In the genomic region with DNA sequence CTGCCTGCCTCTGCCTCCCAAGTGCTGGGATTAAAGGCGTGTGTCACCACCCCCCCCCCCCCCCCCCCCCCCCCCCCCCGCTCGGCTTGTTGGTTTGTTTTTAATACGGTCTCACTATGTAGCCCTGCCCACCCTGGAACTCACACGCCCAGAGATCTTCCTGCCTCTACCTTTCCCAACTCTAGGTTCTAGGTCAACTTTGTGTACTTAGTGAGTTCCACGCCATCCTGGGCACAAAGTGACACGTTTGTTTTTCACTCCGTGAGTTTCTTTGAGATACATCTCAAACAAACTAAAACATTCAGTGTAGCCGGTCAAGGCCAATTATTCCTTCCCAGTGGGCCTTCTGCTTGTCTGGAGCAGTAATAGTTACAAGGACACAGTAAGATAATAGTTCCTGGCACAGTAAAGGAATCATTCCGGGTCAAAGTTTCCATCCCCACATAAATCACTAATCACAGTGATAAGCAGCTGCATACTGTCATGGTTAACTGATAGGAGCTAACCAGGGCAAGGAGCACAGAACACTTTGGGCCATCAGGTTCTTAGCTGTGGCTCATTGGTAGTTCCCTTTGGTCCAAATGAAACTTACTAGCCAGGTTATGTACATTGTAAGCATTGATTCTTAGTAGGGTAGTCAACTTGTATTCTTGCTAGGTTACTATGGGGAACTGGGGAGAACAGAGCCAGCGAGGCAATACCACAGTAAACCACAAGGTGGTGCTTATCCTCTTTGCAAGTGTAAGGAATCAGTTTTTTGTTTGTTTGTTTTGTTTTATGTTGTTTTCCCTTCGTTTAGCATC, we compare ENCODE assay signal across 7 mouse cellular contexts. TPM values are rescaled to one million over a fixed set of nuclear protein-coding genes. Genes with fewer than 3 reads are reported as not detected.
DNase-seq lines count a peak whose midpoint lies in the region; ATAC-seq and TF ChIP-seq lines count a peak whose summit lies in the region.

No protein-coding gene starts in this region.

- DNase-seq in ES-CJ7 (ENCODE audit: low read depth, low spot score), result peak; percentile 93
- DNase-seq in heart, postnatal 36 days, result peak; percentile 59 to 75
- DNase-seq in layer of hippocampus, adult 9-11 months, result peak; percentile 50
- peak; percentile 89 for DNase-seq in right cerebral cortex, postnatal 4 days

- intact Hi-C loops in heart, postnatal 36 days (cut with DNase I), result loop anchor here (2.0 kb wide), 1 partner anchor 269 kb away; no protein-coding TSS in a partner anchor

- no peaks in the 10 kb centered on the region for H3K4me1 ChIP-seq in cortical plate, adult 2 months (ENCODE audit: control insufficient read depth, insufficient read depth, low read length)

- peak; percentile 72 for ATAC-seq in activated CD4-positive, CD25-positive, alpha-beta regulatory T cell, adult 4 months
- ATAC-seq in megakaryocyte progenitor cell, adult 5-6 weeks (replicated peaks; ENCODE audit: poor library complexity), result peak; percentile 86

- no peak overlapping the region for H3K27ac ChIP-seq in cortical plate, adult 2 months (ENCODE audit: insufficient read depth, low read length)

- TF ChIP-seq POLR2A in cortical plate, adult 2 months (IDR thresholded peaks at IDR 0.05; ENCODE audit: extremely low read depth, insufficient read depth, low read length), result no peak

- TF ChIP-seq CTCF in cortical plate, adult 2 months (IDR thresholded peaks at IDR 0.05; ENCODE audit: extremely low read depth, insufficient read depth, low read length), result peak; percentile 73

- no peak overlapping the region for H3K4me3 ChIP-seq in cortical plate, adult 2 months (ENCODE audit: insufficient read depth, low read length)

RNA-seq across cellular contexts. Expression of gene Slc18b1, which starts 15.1 kb away (rescaled TPM):
- polyA plus RNA-seq in activated CD4-positive, CD25-positive, alpha-beta regulatory T cell, adult 4 months (2017; shearing (Covaris generic)), result under 1 TPM in 1 of 2 experiments, not detected in 1; 0.25 TPM
- 19.3 and 21.4 TPM in 2 replicates for polyA plus RNA-seq in cortical plate, adult 2 months (2012; rRNA removed)
- total RNA-seq in heart, postnatal 36 days (2021), result 1 to 10 TPM; 6.3 to 8.0 TPM
- 0.51 and 3.6 TPM in 2 replicates for total RNA-seq in megakaryocyte progenitor cell, adult 5-6 weeks (2015)
- total RNA-seq in megakaryocyte progenitor cell, adult 5-6 weeks (2017), result 0.04 and 0.30 TPM in 2 replicates

RNA-seq across cellular contexts. Expression of gene Rps12, which starts 24.8 kb away (rescaled TPM):
- polyA plus RNA-seq in activated CD4-positive, CD25-positive, alpha-beta regulatory T cell, adult 4 months (2017; shearing (Covaris generic)), result 100 to 1,000 TPM; 116 to 930 TPM
- 1,194 and 1,252 TPM in 2 replicates for polyA plus RNA-seq in cortical plate, adult 2 months (2012; rRNA removed)
- 100 to 1,000 TPM; 199 to 263 TPM for total RNA-seq in heart, postnatal 36 days (2021)
- 6,612 and 6,735 TPM in 2 replicates for total RNA-seq in megakaryocyte progenitor cell, adult 5-6 weeks (2015)
- total RNA-seq in megakaryocyte progenitor cell, adult 5-6 weeks (2017), result 1,835 and 2,039 TPM in 2 replicates

RNA-seq across cellular contexts. Expression of gene Vnn3, which starts 39.4 kb away (rescaled TPM):
- not detected for polyA plus RNA-seq in activated CD4-positive, CD25-positive, alpha-beta regulatory T cell, adult 4 months (2017; shearing (Covaris generic))
- polyA plus RNA-seq in cortical plate, adult 2 months (2012; rRNA removed), result 0.09 TPM in 1 of 2 replicates, not detected in the other
- under 1 TPM in 1 of 2 experiments, not detected in 1; 0.28 TPM for total RNA-seq in heart, postnatal 36 days (2021)
- not detected in 2 replicates for total RNA-seq in megakaryocyte progenitor cell, adult 5-6 weeks (2015)
- 0.21 TPM in 1 of 2 replicates, not detected in the other for total RNA-seq in megakaryocyte progenitor cell, adult 5-6 weeks (2017)

Comparison
In these comparisons a context has a peak if more than half of its experiments do, and no peak if none do; other contexts are left out.
1. RNA of gene Rps12, which starts 24.8 kb away (total RNA-seq): 1,835 to 6,735 TPM in megakaryocyte progenitor cell, adult 5-6 weeks; 199 to 263 TPM in heart, postnatal 36 days; every median in the first group is over 4 times any median in the second.
2. Peak in every context shown above with its lines, with median percentiles within 50 percentile points of each other: DNase-seq.